Mouse (Mus musculus): ENCODE results near the gene Hist1h3b. TPM values are rescaled to one million over a fixed set of nuclear protein-coding genes. Genes with fewer than 3 reads are reported as not detected.
"Not testable (repeated sequence)": the region's sequence is repeated elsewhere in the genome, so short reads cannot be mapped to it uniquely, and the experiment has no call there.

Hist1h3b gene
- polyA plus RNA-seq, 1 experiment from 2014 or later, result 12.0 TPM

DNA sequence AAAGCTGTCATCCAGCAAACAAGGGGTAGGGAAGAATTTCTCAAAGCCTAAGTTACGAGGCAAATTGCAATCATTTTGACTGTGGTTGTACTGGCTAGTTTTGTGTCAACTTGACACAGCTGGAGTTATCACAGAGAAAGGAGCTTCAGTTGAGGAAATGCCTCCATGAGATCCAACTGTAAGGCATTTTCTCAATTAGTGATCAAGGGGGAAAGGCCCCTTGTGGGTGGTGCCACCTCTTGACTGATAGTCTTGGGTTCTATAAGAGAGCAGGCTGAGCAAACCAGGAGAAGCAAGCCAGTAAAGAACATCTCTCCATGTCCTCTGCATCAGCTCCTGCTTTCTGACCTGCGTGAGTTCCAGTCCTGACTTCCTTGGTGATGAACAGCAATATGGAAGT lies 17.5 kb downstream of the Hist1h3b start, which contains the start of gene Trim38:
TSS of gene Trim38 (plus strand) at position 301 of the 400 bp plus-strand sequence.
- H3K36me3 ChIP-seq; H3K4me2 ChIP-seq; H3K4me3 ChIP-seq; ATAC-seq (ENCODE audit: borderline replicate concordance, extremely low read depth, low FRiP score, low TSS enrichment); H3K27ac ChIP-seq; H3K9ac ChIP-seq; H3K27me3 ChIP-seq; H3K9me3 ChIP-seq: not testable (repeated sequence)
- WGBS, result 84% methylated on average over 2 of the region's 2 CpGs
- H3K4me1 ChIP-seq, result peaks cover 14% of the 10 kb centered on the region

DNA sequence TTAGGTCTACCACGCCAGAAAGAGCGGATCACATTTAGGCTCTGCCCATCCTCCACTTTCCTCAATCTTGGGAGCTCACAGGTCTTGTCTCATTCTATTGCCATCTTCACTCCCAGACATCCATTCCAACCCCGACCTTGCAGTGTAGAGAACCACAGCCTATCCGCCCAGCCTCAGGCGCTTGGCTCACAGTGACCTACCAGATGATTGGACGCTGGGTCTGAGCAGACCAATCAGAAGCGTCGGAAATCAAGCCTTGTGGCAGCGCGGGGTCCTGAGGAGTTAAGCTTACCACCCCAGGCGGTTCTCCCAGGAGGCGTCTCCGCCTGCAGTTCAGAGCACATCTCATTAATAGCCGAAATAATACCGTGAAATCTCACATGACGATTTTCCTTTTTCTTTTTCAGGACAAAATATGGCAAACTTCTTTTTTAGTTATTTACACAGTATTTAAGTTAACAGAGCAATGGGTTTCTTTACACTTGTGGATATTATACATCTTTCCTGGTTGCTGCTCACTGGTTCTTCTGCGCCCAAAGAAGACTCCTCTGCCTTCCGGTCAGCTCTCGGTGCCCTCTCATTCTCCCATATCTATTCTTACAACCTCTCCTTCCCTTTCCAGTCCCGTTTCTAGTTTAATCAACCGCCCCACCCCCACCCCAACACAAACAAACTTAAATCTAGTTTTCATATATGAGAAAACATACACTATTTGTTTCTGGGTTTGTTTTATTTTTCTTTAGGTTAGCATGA lies 20.7 kb downstream of the Hist1h3b start:
- Histone ChIP-seq H3K4me2 (peak overlapping the region; percentile 49), H3K9me3 (no peaks in the 10 kb centered on the region), H3K4me3 (peak overlapping the region; percentile 15; the same call in 1 of the 2 replicates), H3K4me1 (peaks cover 10% of the 10 kb centered on the region), H3K9ac (no peak overlapping the region), H3K27me3 (no peaks in the 10 kb centered on the region), H3K27ac (no peak overlapping the region), H3K36me3 (no peaks in the 10 kb centered on the region)
- peak; percentile 90; the same call in 1 of the 2 replicates for ATAC-seq (ENCODE audit: borderline replicate concordance, extremely low read depth, low FRiP score, low TSS enrichment)
- 19% methylated on average over 21 of the region's 21 CpGs for WGBS

DNA sequence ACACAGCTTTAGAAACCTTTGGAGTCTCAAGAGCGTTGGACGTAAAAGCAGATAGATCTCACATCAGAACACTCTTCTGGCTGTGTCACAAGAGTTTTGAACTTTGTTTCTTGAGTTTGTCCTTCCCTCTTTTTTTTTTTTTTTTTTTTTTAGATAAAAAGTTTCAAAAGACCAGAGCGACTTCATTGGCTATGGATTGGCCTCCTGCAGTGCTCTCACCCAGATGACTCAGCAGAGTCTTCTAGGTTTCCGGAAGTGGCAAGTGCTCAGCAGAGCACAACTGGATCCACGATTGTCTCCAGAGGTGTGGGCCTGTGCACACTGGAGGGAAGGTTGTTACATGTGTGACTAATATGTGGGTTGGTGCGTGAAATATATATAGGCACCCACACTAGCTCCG lies 26.3 kb downstream of the Hist1h3b start:
- WGBS, result 91% methylated on average over 7 of the region's 7 CpGs

DNA sequence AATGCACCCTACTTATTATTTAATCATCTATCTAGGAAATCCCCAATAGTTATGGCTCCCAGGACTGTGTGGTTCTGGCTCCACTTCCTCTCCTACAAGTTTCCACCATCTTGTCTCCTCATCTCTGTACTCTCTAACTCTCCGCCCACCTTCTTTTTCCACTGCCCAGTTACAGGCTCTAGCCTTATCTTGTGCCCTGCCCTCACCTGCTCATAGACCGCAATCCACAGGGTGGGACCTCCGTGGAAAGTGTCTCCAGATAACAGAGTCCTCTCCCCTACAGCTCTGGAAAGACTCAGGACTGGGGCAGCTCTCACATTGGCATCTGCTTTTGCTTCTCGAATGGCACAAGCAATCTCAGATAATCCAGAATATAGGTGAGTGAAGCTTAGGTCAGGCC lies 27.0 kb downstream of the Hist1h3b start:
- Histone ChIP-seq H3K27me3 (no peaks in the 10 kb centered on the region), H3K27ac (no peak overlapping the region), H3K9ac (no peak overlapping the region), H3K9me3 (no peaks in the 10 kb centered on the region), H3K4me3 (no peak overlapping the region), H3K4me1 (no peaks in the 10 kb centered on the region), H3K36me3 (no peaks in the 10 kb centered on the region), H3K4me2 (no peak overlapping the region)
- no peak for ATAC-seq (ENCODE audit: borderline replicate concordance, extremely low read depth, low FRiP score, low TSS enrichment)
- 67% methylated on average over 4 of the region's 4 CpGs for WGBS

More for the DNA sequence above, 26.3 kb downstream of the Hist1h3b start:
- ATAC-seq (ENCODE audit: borderline replicate concordance, extremely low read depth, low FRiP score, low TSS enrichment), result no peak
- Histone ChIP-seq H3K27ac (no peak overlapping the region), H3K4me2 (no peak overlapping the region), H3K4me3 (no peak overlapping the region), H3K27me3 (no peaks in the 10 kb centered on the region), H3K9ac (no peak overlapping the region), H3K36me3 (no peaks in the 10 kb centered on the region), H3K4me1 (no peaks in the 10 kb centered on the region), H3K9me3 (no peaks in the 10 kb centered on the region)

DNA sequence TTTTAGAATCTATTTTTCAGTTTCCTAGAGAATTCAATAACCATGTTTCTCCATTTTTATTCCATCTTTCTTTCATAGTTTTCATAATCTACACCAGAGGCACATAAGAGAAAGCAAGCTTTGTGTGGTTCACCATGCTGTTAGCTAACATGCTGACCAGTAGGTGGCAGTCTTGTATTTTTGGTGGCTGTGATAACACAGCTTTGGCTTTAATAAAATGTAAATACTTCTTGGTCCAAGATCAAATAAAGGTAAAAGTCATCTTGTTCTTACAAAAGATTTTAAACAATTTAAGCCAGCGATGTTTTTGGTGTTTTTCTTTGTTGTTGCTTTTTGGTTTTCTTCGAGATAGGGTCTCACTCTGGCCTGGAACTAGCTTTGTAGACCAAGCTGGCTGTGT lies 40.5 kb downstream of the Hist1h3b start:
- no peaks in the 10 kb centered on the region for H3K36me3 ChIP-seq
- H3K9me3 ChIP-seq, result no peaks in the 10 kb centered on the region
- WGBS, result 34% methylated on average over 2 of the region's 2 CpGs
- H3K27ac ChIP-seq, result no peak overlapping the region
- H3K4me1 ChIP-seq, result no peaks in the 10 kb centered on the region
- no peak for ATAC-seq (ENCODE audit: borderline replicate concordance, extremely low read depth, low FRiP score, low TSS enrichment)
- no peaks in the 10 kb centered on the region for H3K27me3 ChIP-seq
- no peak overlapping the region for H3K4me3 ChIP-seq
- no peak overlapping the region for H3K4me2 ChIP-seq
- H3K9ac ChIP-seq, result no peak overlapping the region

DNA sequence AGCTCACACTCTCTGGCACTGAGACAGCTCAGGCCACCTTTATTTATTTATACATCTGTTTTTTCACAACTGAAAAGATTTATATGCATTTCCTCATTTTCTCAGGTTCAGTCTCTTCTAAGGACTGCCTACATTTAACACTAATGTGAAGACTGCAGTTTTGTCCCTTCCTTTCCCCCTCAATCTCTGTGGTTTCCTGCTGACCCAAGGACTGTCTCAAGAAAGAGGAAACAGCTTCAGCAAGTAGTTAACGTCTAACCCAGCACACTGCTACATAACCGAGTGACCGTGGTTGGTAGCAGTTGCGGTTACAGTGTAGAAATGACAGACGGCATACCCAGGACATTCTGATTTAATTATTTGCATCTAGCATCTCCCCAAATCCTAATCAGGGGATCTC lies 47.3 kb downstream of the Hist1h3b start:
- H3K9ac ChIP-seq, result no peak overlapping the region
- H3K4me1 ChIP-seq, result no peaks in the 10 kb centered on the region

More for the DNA sequence above, 47.3 kb downstream of the Hist1h3b start:
- Histone ChIP-seq H3K27me3 (no peaks in the 10 kb centered on the region), H3K27ac (no peak overlapping the region), H3K36me3 (no peaks in the 10 kb centered on the region), H3K4me2 (no peak overlapping the region), H3K9me3 (no peaks in the 10 kb centered on the region), H3K4me3 (no peak overlapping the region)
- no peak for ATAC-seq (ENCODE audit: borderline replicate concordance, extremely low read depth, low FRiP score, low TSS enrichment)
- 75% methylated on average over 5 of the region's 5 CpGs for WGBS

Small RNAs within 50 kb of the gene (microRNA-seq; reads per million reads assigned to microRNA genes)
- not detected for gene Gm44314
- gene Gm44484, result not detected

Other genes with a start within 250 kb of the Hist1h3b start
- gene Hist1h4h, start 221.2 kb upstream of the Hist1h3b start, polyA plus RNA-seq (2015; fragmentation: Nextera tagmentation; extraction: Ambion mirVana), result 6.9 and 8.1 TPM in 2 replicates
- 6.2 and 8.4 TPM in 2 replicates for gene Hist1h2af, start 218.4 kb upstream of the Hist1h3b start, polyA plus RNA-seq (2015; fragmentation: Nextera tagmentation; extraction: Ambion mirVana)
- 9.5 and 10.8 TPM in 2 replicates for gene Hist1h3g, start 216.8 kb upstream of the Hist1h3b start, polyA plus RNA-seq (2015; fragmentation: Nextera tagmentation; extraction: Ambion mirVana)
- gene Hist1h2bh, start 208.9 kb upstream of the Hist1h3b start, polyA plus RNA-seq (2015; fragmentation: Nextera tagmentation; extraction: Ambion mirVana), result 1.4 TPM in 2 replicates
- gene Hist1h3f, start 208.2 kb upstream of the Hist1h3b start, polyA plus RNA-seq (2015; fragmentation: Nextera tagmentation; extraction: Ambion mirVana), result 0.75 and 1.5 TPM in 2 replicates
- 1.7 and 2.1 TPM in 2 replicates for gene Hist1h4f, start 200.6 kb upstream of the Hist1h3b start, polyA plus RNA-seq (2015; fragmentation: Nextera tagmentation; extraction: Ambion mirVana)
- 0.78 and 0.86 TPM in 2 replicates for gene Hist1h1d, start 199.0 kb upstream of the Hist1h3b start, polyA plus RNA-seq (2015; fragmentation: Nextera tagmentation; extraction: Ambion mirVana)
- 7.1 and 7.9 TPM in 2 replicates for gene Hist1h3e, start 189.9 kb upstream of the Hist1h3b start, polyA plus RNA-seq (2015; fragmentation: Nextera tagmentation; extraction: Ambion mirVana)
- gene Hist1h2ae, start 181.0 kb upstream of the Hist1h3b start, polyA plus RNA-seq (2015; fragmentation: Nextera tagmentation; extraction: Ambion mirVana), result 143 and 164 TPM in 2 replicates
- 14.5 and 17.7 TPM in 2 replicates for gene Hist1h2bg, start 180.9 kb upstream of the Hist1h3b start, polyA plus RNA-seq (2015; fragmentation: Nextera tagmentation; extraction: Ambion mirVana)
- 10.1 and 10.2 TPM in 2 replicates for gene Hist1h2bf, start 178.1 kb upstream of the Hist1h3b start, polyA plus RNA-seq (2015; fragmentation: Nextera tagmentation; extraction: Ambion mirVana)
- gene Hist1h2ad, start 177.9 kb upstream of the Hist1h3b start, polyA plus RNA-seq (2015; fragmentation: Nextera tagmentation; extraction: Ambion mirVana), result 3.1 and 4.6 TPM in 2 replicates
- 9.4 and 10.2 TPM in 2 replicates for gene Hist1h3d, start 176.5 kb upstream of the Hist1h3b start, polyA plus RNA-seq (2015; fragmentation: Nextera tagmentation; extraction: Ambion mirVana)
- gene Hist1h4d, start 170.7 kb upstream of the Hist1h3b start, polyA plus RNA-seq (2015; fragmentation: Nextera tagmentation; extraction: Ambion mirVana), result 160 and 177 TPM in 2 replicates
- gene Hist1h2be, start 131.1 kb upstream of the Hist1h3b start, polyA plus RNA-seq (2015; fragmentation: Nextera tagmentation; extraction: Ambion mirVana), result 2.5 and 3.6 TPM in 2 replicates
- gene Hist1h1e, start 129.7 kb upstream of the Hist1h3b start, polyA plus RNA-seq (2015; fragmentation: Nextera tagmentation; extraction: Ambion mirVana), result 28.3 and 28.5 TPM in 2 replicates
- 1.6 and 1.8 TPM in 2 replicates for gene Hist1h2ac, start 68.3 kb upstream of the Hist1h3b start, polyA plus RNA-seq (2015; fragmentation: Nextera tagmentation; extraction: Ambion mirVana)
- 60.8 and 63.6 TPM in 2 replicates for gene Hist1h2bc, start 68.1 kb upstream of the Hist1h3b start, polyA plus RNA-seq (2015; fragmentation: Nextera tagmentation; extraction: Ambion mirVana)
- gene Hist1h1t, start 56.5 kb upstream of the Hist1h3b start, polyA plus RNA-seq (2015; fragmentation: Nextera tagmentation; extraction: Ambion mirVana), result 0.22 and 0.35 TPM in 2 replicates
- 8.2 and 9.4 TPM in 2 replicates for gene Hist1h4c, start 53.8 kb upstream of the Hist1h3b start, polyA plus RNA-seq (2015; fragmentation: Nextera tagmentation; extraction: Ambion mirVana)
- 8.6 and 10.8 TPM in 2 replicates for gene Hfe, start 41.4 kb upstream of the Hist1h3b start, polyA plus RNA-seq (2015; fragmentation: Nextera tagmentation; extraction: Ambion mirVana)
- gene Hist1h1c, start 13.5 kb upstream of the Hist1h3b start, polyA plus RNA-seq (2015; fragmentation: Nextera tagmentation; extraction: Ambion mirVana), result 36.2 and 37.0 TPM in 2 replicates
- gene Hist1h3c, start 6.7 kb upstream of the Hist1h3b start, polyA plus RNA-seq (2015; fragmentation: Nextera tagmentation; extraction: Ambion mirVana), result 12.0 and 13.7 TPM in 2 replicates
- gene Hist1h2bb, start 5.5 kb upstream of the Hist1h3b start, polyA plus RNA-seq (2015; fragmentation: Nextera tagmentation; extraction: Ambion mirVana), result 3.2 and 4.1 TPM in 2 replicates
- gene Hist1h2ab, start 1.1 kb upstream of the Hist1h3b start, polyA plus RNA-seq (2015; fragmentation: Nextera tagmentation; extraction: Ambion mirVana), result 74.3 and 83.5 TPM in 2 replicates
- gene Hist1h4b, start 4.7 kb downstream of the Hist1h3b start, polyA plus RNA-seq (2015; fragmentation: Nextera tagmentation; extraction: Ambion mirVana), result 5.8 and 7.5 TPM in 2 replicates
- gene Hist1h4a, start 9.0 kb downstream of the Hist1h3b start, polyA plus RNA-seq (2015; fragmentation: Nextera tagmentation; extraction: Ambion mirVana), result 0.69 TPM in 1 of 2 replicates, not detected in the other
- gene Hist1h3a, start 10.1 kb downstream of the Hist1h3b start, polyA plus RNA-seq (2015; fragmentation: Nextera tagmentation; extraction: Ambion mirVana), result 8.3 and 8.5 TPM in 2 replicates
- gene Hist1h1a, start 11.4 kb downstream of the Hist1h3b start, polyA plus RNA-seq (2015; fragmentation: Nextera tagmentation; extraction: Ambion mirVana), result 3.3 and 3.9 TPM in 2 replicates
- not detected in 2 replicates for gene Trim38, start 17.6 kb downstream of the Hist1h3b start, polyA plus RNA-seq (2015; fragmentation: Nextera tagmentation; extraction: Ambion mirVana)
- not detected in 2 replicates for gene Slc17a2, start 54.7 kb downstream of the Hist1h3b start, polyA plus RNA-seq (2015; fragmentation: Nextera tagmentation; extraction: Ambion mirVana)
- not detected in 2 replicates for gene Slc17a3, start 87.2 kb downstream of the Hist1h3b start, polyA plus RNA-seq (2015; fragmentation: Nextera tagmentation; extraction: Ambion mirVana)
- gene Slc17a1, start 115.5 kb downstream of the Hist1h3b start, polyA plus RNA-seq (2015; fragmentation: Nextera tagmentation; extraction: Ambion mirVana), result 0.15 TPM in 1 of 2 replicates, not detected in the other
- gene Slc17a4, start 162.7 kb downstream of the Hist1h3b start, polyA plus RNA-seq (2015; fragmentation: Nextera tagmentation; extraction: Ambion mirVana), result not detected in 2 replicates
- gene Hist1h2ba, start 181.9 kb downstream of the Hist1h3b start, polyA plus RNA-seq (2015; fragmentation: Nextera tagmentation; extraction: Ambion mirVana), result not detected in 2 replicates
- gene Hist1h2aa, start 182.2 kb downstream of the Hist1h3b start, polyA plus RNA-seq (2015; fragmentation: Nextera tagmentation; extraction: Ambion mirVana), result not detected in 2 replicates
- gene Scgn, start 238.9 kb downstream of the Hist1h3b start, polyA plus RNA-seq (2015; fragmentation: Nextera tagmentation; extraction: Ambion mirVana), result not detected in 2 replicates